Comparison of ENCODE assay signal across 12 mouse cellular contexts in genomic region chr16:21664633-21665363, GRCm38 (mm10). TPM values are rescaled to one million over a fixed set of nuclear protein-coding genes. Genes with fewer than 3 reads are reported as not detected.
DNase-seq lines count a peak whose midpoint lies in the region; ATAC-seq and TF ChIP-seq lines count a peak whose summit lies in the region.
"Had no signal": no experiment of that assay in that cellular context is flagged by ENCODE, and none has a peak within 500 bp of the region (broad histone marks: within the 10 kb centered on the region; RNA-seq: fewer than 3 reads in every experiment).

No protein-coding gene starts in this region.

- H3K79me2 ChIP-seq in heart, adult 2 months (replicated peaks; ENCODE audit: control insufficient read depth, insufficient read depth, low read length), result no peaks in the 10 kb centered on the region; the same call in 1 of the 2 replicates

- H3K9me3 ChIP-seq in forebrain, postnatal 0 days (ENCODE audit: low read length), result no peaks in the 10 kb centered on the region
- H3K9me3 ChIP-seq in midbrain, embryonic 14.5 days (ENCODE audit: control insufficient read depth, low read length), result 0 out of 2 replicates have a peak, but pooled peaks cover 9% of the 10 kb centered on the region
- H3K9me3 ChIP-seq: lung, embryonic 15.5 days had no signal

- H3K9ac ChIP-seq in forebrain, postnatal 0 days, result no peak overlapping the region
- peak overlapping the region; percentile 32; the same call in 1 of the 2 replicates for H3K9ac ChIP-seq in midbrain, embryonic 14.5 days (replicated peaks; ENCODE audit: low read length)
- H3K9ac ChIP-seq in heart, adult 2 months (ENCODE audit: low read depth, low read length), result no peak overlapping the region
- H3K9ac ChIP-seq: lung, embryonic 15.5 days had no signal

- TF ChIP-seq POLR2A in heart, adult 2 months (IDR thresholded peaks at IDR 0.05; ENCODE audit: insufficient read depth, low read depth, low read length), result no peak

- H3K36me3 ChIP-seq in forebrain, postnatal 0 days (ENCODE audit: insufficient read depth), result no peaks in the 10 kb centered on the region
- H3K36me3 ChIP-seq in midbrain, embryonic 14.5 days (ENCODE audit: control insufficient read depth, insufficient read depth, low read length), result no peaks in the 10 kb centered on the region
- no peaks in the 10 kb centered on the region for H3K36me3 ChIP-seq in heart, adult 2 months (ENCODE audit: control insufficient read depth, insufficient read depth, low read length)
- H3K36me3 ChIP-seq: lung, embryonic 15.5 days had no signal

- no peaks in the 10 kb centered on the region for H3K27me3 ChIP-seq in forebrain, postnatal 0 days (ENCODE audit: insufficient read depth, low read length)
- H3K27me3 ChIP-seq in midbrain, embryonic 14.5 days (ENCODE audit: control insufficient read depth, insufficient read depth, low read length), result no peaks in the 10 kb centered on the region
- H3K27me3 ChIP-seq in heart, adult 2 months (ENCODE audit: control insufficient read depth, insufficient read depth, low read length), result no peaks in the 10 kb centered on the region

- no peak for TF ChIP-seq CTCF in forebrain, postnatal 0 days (IDR thresholded peaks at IDR 0.05; ENCODE audit: low read depth)
- TF ChIP-seq CTCF in heart, adult 2 months (IDR thresholded peaks at IDR 0.05), result no peak

- no peak overlapping the region for H3K4me2 ChIP-seq in forebrain, postnatal 0 days (ENCODE audit: low read depth)
- H3K4me2 ChIP-seq in midbrain, embryonic 14.5 days (ENCODE audit: low read length), result peak overlapping the region; percentile 41
- H3K4me2 ChIP-seq: lung, embryonic 15.5 days had no signal

- H3K4me3 ChIP-seq in forebrain, postnatal 0 days (ENCODE audit: low read depth, low read length), result no peak overlapping the region
- no peak overlapping the region for H3K4me3 ChIP-seq in midbrain, embryonic 14.5 days (replicated peaks; ENCODE audit: low read depth, low read length)
- no peak overlapping the region for H3K4me3 ChIP-seq in heart, adult 2 months
- H3K4me3 ChIP-seq: lung, embryonic 15.5 days; myocyte had no signal

- intact Hi-C loops in heart, adult 2 months (cut with DNase I), result no loop called here

- H3K4me1 ChIP-seq in forebrain, postnatal 0 days (ENCODE audit: insufficient read depth), result peaks cover 5% of the 10 kb centered on the region
- H3K4me1 ChIP-seq in midbrain, embryonic 14.5 days (ENCODE audit: control insufficient read depth, insufficient read depth, low read length), result peaks cover 25% of the 10 kb centered on the region
- H3K4me1 ChIP-seq in heart, adult 2 months (ENCODE audit: control insufficient read depth, insufficient read depth, low read length), result no peaks in the 10 kb centered on the region
- H3K4me1 ChIP-seq: lung, embryonic 15.5 days had no signal

- WGBS in forebrain, postnatal 0 days, result 13% methylated on average over 18 of the region's 18 CpGs
- WGBS in midbrain, embryonic 14.5 days, result 2% methylated on average over 18 of the region's 18 CpGs
- 83% methylated on average over 18 of the region's 18 CpGs for WGBS in heart, adult 2 months

- peak; percentile 58 for ATAC-seq in forebrain, postnatal 0 days
- peak; percentile 87 for ATAC-seq in midbrain, embryonic 14.5 days (ENCODE audit: low FRiP score, low TSS enrichment)

- no peak for TF ChIP-seq EP300 in heart, adult 2 months (IDR thresholded peaks at IDR 0.05; ENCODE audit: insufficient read depth, low read depth, low read length)

- H3K27ac ChIP-seq in forebrain, postnatal 0 days (ENCODE audit: low read depth, low read length), result no peak overlapping the region; the same call in 1 of the 2 replicates
- H3K27ac ChIP-seq in midbrain, embryonic 14.5 days (replicated peaks; ENCODE audit: low read depth, low read length), result peak overlapping the region; percentile 80
- no peak overlapping the region for H3K27ac ChIP-seq in heart, adult 2 months
- H3K27ac ChIP-seq: lung, embryonic 15.5 days; stomach, postnatal 0 days had no signal

- peak; percentile 42 for DNase-seq in R1 (ENCODE audit: low read depth, low spot score)
- DNase-seq in embryo, embryonic 10 days (ENCODE audit: low spot score), result peak; percentile 54
- DNase-seq in forebrain, postnatal 0 days, result peak; percentile 44
- DNase-seq in midbrain, embryonic 14.5 days, result peak; percentile 81
- DNase-seq in urinary bladder, postnatal 10 days (ENCODE audit: low spot score), result no peak
- DNase-seq in c-Kit-positive CD71-positive TER-119-positive erythroid progenitor cells, embryonic 14.5 days (ENCODE audit: low spot score), result no peak
- no peak for DNase-seq in heart, adult 2 months
- DNase-seq in right cerebral cortex, postnatal 36 days (ENCODE audit: low spot score in 2 of 2), result no peak
- DNase-seq: right cerebral cortex, postnatal 4 days had no signal

RNA-seq across cellular contexts. Expression of gene 2510009E07Rik, which starts 29.7 kb away (rescaled TPM):
- 37.0 and 37.6 TPM in 2 replicates for total RNA-seq in forebrain, postnatal 0 days (2014; rRNA removed)
- polyA plus RNA-seq in forebrain, postnatal 0 days (2015; fragmentation: Nextera tagmentation; extraction: Ambion mirVana), result 30.6 and 40.5 TPM in 2 replicates
- polyA plus RNA-seq in midbrain, embryonic 14.5 days (2014; fragmentation: Nextera tagmentation; extraction: Ambion mirVana), result 49.8 and 73.9 TPM in 2 replicates
- 10 to 100 TPM; 23.8 to 25.2 TPM for total RNA-seq in heart, adult 2 months (2021)
- polyA plus RNA-seq in heart, adult 2 months (2012; rRNA removed), result 10.9 and 20.3 TPM in 2 replicates

Comparison
In these comparisons a context has a peak if more than half of its experiments do, and no peak if none do; other contexts are left out.
1. DNase-seq: peak in R1 (single experiment), embryo, embryonic 10 days (single experiment), forebrain, postnatal 0 days (single experiment) and midbrain, embryonic 14.5 days (single experiment); none in urinary bladder, postnatal 10 days (single experiment), c-Kit-positive CD71-positive TER-119-positive erythroid progenitor cells, embryonic 14.5 days (single experiment), heart, adult 2 months (0 of 2) and right cerebral cortex, postnatal 36 days (0 of 2).